Mouse (Mus musculus): ENCODE measurements around the gene Ranbp10. TPM values are rescaled to one million over a fixed set of nuclear protein-coding genes. Genes with fewer than 3 reads are reported as not detected.

The Ranbp10 gene
- 27.3 and 29.8 TPM in 2 replicates for total RNA-seq (2021)
- long read RNA-seq, experiment 1, full-length matches to known transcripts = 5 of 14 reads
- long read RNA-seq, experiment 1, partial matches to known transcripts = 4 of 14 reads
- long read RNA-seq, experiment 1, other reads (novel, unspliced or antisense) = 5 of 14 reads
- long read RNA-seq, experiment 2, full-length matches to known transcripts = 12 of 24 reads
- long read RNA-seq, experiment 2, partial matches to known transcripts = 4 of 24 reads
- long read RNA-seq, experiment 2, other reads (novel, unspliced or antisense) = 8 of 24 reads

DNA sequence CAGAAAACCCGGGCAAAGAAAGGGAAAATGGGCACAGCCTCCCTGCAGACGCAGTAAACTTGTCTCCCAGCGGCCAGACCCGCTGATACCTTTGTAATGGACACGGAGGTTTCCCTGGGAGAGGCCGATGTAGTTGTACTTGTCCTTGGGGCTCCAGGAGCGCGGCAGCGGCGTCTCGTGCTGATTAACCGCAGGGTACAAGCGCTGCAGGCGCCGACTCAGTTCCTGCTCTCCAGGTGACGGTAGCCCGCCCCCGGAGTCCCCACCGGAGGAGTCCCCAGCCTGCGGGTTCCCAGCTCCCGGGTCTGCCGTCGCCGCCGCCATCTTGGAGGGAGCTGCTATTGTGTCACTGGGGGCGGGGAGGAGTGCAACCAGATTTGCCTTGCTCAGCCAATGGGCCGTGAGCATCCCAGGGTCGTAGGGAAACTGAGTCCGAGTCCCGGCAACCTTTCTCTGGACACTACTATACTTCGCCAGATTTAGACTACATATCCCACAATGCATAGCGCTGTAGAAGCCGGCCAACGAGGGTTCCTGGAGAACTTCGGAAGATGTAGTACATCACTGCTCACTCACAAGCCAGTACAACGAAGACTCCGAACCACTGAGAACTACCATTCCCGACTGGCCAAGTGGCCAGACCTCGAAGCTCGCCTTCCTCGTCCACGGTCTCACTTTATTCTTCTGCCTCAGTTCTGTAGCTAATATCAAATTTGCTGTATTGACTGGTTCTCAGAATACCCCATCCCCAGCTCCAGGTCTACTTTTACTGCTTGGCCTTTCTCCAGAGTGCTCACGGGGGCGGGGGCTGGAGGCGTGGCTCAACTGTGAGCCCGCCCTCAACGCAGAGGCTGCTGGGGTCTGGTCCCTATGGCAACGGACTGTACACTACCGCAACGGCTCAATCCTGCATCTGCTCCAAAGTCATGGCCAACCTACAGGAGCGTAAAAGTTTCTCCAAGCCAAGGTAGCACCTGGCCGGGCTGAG is at the start of gene Ranbp10, which contains the start of gene Tsnaxip1:
Gene Ranbp10, minus strand, starts transcription at position 490 of the 988 bp plus-strand sequence.
Gene Tsnaxip1, plus strand, starts transcription at position 871 of the 988 bp plus-strand sequence.
- peak; percentile 97 for DNase-seq

DNA sequence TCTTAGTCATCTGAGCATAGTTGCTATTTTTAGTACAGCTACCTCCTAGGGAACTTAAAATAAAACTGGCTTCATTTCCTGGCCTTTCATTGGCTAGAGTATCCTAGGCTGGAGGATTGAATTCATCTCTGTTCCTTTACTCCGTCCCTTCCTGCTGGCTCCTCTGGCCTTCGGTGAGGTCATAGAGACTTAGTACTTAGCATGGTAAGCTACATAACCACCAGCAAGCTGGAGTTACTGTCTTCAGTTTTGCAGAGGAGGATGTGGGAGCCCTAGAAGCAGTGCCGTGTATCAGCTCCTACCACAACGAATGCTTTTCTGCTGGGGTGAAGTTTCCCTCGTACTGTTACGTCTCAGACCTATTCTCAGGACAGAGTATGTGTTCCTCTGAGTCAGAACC is 47.2 kb upstream of the Ranbp10 start:
- no peak for DNase-seq

DNA sequence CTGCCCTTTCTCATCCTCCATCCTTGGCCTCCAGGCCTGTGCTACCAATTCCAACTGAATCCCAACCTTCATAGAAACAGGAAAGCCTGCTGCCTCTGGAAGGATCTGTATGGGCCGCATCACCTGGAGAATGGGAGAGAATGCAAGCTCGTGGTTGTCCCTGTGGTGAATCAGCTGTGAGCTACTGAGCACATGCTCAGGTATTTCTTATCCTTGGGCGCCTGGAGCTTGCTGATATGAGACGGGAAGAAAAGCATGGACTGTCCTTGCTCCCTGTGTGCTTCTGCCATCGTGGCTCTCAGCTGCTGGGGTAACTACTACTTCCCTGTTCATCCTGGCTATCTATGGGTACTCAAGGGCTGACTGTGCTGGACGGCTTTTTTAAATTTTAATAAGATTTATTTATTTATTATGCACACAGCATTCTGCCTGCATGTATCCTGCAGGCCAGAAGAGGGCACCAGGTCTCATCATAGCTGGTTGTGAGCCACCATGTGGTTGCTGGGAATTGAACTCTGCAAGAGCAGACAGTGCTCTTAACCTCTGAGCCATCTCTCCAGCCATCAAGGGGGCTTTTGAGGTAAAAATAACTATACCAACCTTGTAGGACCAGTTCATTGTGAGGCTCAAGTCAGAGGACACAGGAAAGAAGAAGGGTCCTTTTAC is 39.3 kb upstream of the Ranbp10 start:
- DNase-seq = no peak

DNA sequence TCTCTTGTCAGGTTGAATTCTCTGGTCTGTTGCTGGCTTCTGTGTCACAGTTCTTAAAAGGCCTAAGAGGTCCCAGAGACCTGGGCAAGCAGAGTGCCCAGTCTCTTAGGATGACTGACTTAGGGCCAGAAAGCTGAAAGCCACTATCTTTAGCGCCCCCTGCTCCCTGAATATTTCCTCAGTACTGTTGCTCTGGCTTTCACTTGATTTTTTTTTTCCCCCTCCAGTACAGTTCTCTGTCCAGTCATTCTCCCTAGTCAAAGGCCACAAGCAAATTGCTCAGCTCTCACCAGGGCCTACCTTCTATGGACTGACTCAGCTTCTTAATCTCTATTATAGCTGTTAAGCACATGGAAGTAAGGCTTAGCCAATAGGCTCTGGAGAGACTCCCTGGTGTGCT is 34.8 kb upstream of the Ranbp10 start:
- peak; percentile 29 for DNase-seq

DNA sequence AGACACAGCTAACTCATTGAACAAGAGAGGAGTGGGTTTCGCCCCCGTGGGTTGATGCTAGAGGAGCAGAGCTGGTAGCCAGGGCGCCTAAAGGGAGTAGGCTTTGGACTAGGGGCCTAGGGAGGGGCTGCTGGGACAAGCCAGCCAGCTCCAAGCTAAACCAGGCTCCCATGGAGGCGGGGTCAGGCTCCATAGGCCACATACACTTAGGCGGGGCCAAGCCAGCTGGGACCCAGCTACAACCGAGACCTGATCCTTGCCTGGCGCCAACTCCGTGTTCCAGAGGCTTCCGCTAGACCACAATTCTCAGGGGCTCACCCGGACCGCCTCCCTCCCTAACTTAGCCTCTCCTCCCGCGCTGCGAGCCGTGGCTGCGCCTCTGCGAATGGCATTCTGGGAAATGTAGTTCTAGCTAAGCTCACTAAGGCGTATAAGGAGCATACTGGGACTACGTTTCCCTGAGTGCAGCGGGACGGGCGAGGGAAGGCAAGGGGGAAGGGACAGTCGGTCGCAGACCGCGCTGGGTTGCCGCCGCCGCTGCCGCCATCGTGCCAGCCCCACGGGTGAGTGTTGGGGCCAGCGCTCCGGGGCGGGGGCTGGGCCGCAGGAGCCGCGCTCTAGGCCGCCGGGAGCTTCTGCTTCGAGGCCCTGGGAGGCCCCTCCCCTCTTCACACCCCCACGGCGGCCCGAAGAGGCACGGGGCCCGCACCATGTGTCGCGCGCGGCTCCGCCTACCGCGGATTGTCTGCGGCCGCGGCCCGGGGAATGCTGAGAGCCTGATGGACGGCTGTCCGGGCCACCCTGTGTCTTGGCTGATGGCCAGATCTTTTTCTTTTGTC is 33.2 kb upstream of the Ranbp10 start, which contains the start of gene Nutf2:
Gene Nutf2, plus strand, starts transcription at position 438 of the 839 bp plus-strand sequence.
- peak; percentile 96 for DNase-seq

DNA sequence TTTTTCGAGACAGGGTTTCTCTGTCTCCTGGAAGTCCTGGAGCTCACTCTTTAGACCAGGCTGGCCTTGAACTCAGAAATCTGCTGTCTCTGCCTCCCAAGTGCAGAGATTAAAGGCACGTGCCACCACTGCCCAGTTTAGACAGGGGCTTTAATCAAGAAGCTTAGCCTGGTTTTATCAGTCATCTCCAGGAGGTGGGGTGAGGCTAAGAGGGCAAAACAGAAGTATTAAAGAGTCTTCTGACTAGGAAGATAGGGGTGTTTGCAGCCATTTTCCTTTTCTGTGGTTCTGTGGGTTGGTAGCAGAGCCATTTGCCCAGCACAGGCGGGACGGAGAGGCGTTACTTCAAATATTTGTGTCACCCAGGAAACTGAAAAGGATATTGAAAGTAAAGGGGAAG is 32.2 kb upstream of the Ranbp10 start:
- no peak for DNase-seq

DNA sequence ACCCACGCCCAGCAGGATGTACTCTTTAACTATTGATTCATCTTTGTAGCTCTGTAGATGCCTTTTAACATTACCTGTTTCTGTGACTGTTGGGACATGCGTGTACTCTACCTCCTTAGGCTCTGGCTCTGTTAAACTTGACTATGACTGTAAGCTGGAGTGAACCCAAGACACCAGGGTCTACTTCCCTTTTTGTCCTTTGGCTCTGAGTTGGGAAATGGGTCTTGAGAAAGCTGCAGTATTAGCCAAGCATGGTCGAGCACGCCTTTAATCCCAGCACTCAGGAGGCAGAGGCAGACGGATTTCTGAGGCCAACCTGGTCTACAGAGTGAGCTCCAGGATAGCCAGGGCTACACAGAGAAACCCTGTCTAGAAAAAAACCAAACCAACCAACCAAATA is 31.3 kb upstream of the Ranbp10 start:
- no peak for DNase-seq

DNA sequence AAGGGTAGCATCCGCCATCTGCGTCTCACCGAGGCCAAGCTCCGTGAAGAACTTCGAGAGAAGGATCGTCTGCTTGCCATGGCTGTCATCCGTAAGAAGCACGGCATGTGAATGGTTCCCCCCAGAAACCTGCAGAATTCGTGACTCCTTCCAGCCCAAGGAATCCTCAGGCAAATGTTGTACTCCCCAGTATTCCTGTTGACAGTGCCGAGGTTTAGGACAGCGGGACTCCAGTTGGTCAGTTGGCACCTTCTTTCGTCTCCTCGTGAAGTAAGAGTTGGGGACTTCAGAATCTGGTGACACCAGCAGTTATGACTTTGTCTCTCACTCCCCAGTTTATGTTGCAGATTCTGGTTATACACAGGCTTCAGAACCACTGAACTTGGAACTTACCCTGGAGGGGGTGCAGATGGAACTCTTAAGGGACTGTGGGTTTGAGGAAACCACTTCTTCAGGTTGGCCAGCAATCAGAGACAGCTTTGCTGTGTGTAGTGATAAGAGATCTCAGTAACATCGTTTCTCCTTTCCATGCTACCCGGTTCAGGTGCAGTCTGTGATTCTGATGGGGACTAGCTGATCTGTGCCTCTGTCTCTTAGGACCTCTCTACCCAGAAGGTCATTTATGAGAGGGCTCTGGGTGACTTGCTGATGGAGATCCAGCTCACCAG is 29.2 kb upstream of the Ranbp10 start:
- DNase-seq = no peak

DNA sequence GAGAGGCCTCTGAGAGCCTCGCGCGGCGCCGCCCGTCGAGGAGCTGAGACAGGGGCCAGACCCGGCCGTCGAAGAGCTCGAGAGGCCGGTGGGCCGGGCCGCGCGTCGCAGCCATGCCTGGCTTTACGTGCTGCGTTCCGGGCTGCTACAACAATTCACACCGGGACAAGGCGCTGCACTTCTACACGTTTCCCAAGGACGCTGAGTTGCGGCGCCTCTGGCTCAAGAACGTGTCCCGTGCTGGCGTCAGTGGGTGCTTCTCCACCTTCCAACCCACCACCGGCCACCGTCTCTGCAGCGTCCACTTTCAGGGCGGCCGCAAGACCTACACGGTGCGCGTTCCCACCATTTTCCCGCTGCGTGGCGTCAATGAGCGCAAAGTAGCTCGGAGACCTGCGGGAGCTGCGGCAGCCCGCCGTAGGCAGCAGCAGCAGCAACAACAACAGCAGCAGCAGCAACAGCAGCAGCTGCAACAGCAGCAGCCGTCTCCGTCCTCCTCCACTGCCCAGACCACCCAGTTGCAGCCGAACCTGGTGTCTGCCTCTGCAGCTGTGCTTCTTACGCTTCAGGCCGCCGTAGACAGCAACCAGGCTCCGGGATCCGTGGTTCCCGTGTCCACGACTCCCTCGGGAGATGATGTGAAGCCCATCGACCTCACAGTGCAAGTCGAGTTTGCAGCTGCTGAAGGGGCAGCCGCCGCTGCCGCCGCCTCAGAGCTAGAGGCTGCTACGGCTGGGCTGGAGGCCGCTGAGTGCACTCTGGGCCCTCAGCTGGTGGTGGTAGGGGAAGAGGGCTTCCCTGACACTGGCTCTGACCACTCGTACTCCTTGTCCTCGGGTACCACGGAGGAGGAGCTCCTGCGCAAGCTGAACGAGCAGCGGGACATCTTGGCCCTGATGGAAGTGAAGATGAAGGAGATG is 28.4 kb upstream of the Ranbp10 start:
- DNase-seq = peak; percentile 75

DNA sequence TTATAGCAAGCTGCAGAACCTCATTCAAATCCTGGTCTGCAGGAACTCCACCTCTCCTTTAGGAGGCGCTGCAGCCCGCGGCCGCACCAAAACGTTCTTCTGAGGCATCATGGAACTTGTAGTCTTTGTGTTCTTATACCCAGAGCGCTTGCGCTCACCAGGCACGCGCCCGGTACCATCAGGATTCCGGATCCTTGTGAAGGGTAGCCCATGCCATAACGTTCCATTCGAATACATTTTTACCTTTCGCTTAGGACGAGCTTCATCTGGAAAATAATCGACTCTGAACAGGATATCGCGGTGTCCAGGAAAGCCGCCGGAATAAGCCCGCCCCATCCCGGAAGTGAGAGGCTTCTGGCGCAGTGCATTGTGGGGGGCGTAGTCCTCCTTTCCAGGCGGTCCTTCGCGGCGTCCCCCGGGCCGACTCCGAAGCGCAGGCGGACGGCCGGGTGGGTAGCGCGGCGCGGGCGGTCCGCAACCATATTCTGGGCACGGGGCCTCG is 27.6 kb upstream of the Ranbp10 start, which contains the start of gene Thap11:
Gene Thap11, plus strand, starts transcription at position 418 of the 502 bp plus-strand sequence.
- peak; percentile 95 for DNase-seq

DNA sequence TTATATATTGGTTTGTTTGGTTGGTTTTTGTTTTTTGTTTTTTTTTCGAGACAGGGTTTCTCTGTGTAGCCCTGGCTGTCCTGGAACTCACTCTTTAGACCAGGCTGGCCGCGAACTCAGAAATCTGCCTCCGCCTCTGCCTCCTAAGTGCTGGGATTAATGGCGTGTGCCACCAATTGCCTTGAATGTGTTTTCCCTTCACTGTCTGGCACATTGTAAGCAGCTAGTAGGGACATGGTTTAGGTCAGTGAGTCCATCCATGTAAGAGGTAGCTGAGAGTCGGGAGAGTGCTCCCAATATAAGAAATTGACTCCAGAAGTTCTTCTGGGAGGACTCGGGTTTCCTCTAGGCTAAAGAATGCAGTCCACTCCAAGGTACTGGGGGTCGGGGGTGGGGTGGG is 27.2 kb upstream of the Ranbp10 start:
- DNase-seq = no peak

DNA sequence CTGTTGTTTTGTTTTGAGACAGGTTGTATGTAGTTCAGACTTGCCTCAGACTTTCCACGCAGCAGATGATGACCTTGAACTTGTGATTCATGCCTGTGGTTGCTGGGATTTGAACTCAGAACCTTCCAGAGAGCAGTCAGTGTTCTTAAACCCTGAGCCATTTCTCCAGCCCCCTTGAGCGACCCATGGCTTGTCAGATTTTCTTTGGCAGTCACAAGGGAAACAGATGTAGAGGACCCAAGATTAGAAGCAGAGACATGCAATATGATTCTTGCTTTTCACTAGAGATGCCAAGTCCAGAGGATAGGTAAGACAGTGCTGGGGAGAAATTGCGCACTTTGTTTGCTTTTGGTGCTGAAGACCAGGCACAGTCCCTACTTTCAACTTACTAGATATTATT is 26.0 kb upstream of the Ranbp10 start, which contains the start of gene Cenpt:
Gene Cenpt, minus strand, starts transcription at position 101 of the 400 bp plus-strand sequence.
- no peak for DNase-seq

DNA sequence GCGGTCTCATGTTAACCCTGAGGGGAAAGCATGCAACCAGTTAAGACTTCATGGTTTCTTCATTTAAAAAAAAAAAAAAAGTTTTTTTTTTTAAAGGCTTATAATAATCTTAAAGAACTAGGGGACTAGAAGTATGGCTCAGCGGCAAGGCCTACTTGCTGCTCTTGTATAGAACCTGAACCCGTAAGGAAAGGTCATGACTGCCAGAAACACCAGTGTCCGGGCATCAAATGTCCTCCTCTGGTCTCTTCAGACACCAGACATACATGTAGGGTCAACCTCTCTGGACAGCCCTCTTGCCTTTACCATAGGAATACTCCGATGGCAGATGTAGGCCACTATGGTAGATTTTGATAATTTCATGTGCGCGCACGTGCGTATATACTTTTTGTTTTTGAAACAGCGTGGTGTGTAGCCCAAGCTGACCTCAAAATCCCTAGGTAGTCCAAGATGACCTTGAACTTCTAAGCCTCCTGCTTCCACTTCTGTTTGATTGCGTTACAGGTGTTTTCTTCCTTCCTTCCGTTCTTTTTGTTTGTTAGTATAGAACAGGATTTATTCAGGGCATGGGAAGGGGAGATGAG is 25.1 kb upstream of the Ranbp10 start:
- no peak for DNase-seq

DNA sequence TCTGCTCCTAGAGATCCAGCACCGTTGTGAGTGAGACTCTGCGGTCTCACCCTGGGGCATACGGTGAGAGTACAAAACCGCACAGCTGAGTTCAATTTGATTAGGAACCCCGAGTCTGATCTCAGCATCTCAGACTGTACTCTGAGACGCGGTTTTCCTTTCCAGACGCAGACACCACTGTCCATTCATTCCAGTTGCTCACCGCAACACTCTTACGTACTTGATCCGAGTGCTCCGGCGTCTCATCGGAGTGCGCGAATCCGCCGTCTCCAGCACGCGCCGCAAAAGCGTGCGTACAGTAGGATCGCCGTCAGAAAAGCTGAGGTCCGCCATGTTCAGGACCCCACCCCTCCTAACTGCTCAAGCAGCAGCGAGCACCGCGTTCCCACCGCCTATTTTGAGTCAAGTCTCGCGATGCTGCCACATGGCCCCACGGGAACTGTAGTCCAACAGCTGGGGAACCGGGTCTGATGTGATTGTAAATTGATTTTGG is 24.5 kb upstream of the Ranbp10 start:
- peak; percentile 93 for DNase-seq

DNA sequence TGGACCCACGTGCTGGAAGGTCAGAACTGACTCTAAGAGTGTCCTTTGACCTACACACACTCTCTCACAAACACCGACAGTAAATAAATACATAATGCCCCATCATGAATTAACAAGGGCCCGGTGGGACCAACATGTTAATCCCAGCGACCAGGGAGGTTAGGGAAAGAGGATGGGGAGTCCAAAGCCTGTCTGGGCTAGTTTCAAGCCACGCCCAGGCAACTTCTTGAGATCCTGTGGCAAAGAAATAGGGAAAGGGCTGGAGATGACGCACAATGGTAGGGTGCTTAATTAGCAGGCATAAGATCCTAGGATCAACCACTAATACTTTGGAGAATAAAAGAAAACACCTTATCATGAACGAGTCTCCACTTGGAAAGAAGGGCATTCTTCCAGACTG is 23.5 kb upstream of the Ranbp10 start:
- no peak for DNase-seq

DNA sequence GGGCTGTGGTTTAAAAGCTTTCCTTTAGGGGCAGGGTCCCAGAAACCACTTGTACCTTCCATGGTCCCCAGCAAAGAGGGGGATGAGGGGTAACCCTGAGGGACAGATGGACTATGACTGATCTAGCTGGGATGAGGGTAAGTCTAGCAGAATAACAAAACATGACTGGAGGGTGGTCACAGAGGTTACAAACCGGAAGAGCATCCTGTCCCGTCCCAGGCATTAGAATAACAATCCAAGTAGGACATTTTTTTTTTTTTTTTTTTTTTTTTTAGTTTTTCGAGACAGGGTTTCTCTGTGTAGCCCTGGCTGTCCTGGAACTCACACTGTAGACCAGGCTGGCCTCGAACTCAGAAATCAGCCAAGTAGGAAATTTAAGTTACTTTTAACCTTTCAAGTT is 22.9 kb upstream of the Ranbp10 start:
- no peak for DNase-seq

DNA sequence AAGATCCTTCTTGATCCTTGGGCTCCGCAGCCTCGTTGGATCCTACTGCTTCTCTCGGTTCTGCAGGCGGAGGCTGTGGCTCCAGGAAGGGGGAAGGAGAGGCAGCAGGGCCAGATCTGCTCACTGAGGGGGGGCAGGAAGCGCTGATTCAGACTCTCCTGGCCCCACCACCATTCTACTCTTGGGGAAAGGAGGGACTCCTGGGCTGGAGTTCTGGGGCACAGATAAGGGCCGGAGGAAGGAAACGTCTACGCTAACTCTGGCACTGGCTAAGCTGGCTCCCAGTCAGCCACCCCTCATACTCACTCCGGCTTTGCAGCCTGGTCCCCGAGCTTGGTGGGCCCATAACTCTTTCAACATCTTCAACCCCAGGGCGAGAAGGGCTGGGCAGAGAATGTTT is 19.5 kb upstream of the Ranbp10 start:
- no peak for DNase-seq

DNA sequence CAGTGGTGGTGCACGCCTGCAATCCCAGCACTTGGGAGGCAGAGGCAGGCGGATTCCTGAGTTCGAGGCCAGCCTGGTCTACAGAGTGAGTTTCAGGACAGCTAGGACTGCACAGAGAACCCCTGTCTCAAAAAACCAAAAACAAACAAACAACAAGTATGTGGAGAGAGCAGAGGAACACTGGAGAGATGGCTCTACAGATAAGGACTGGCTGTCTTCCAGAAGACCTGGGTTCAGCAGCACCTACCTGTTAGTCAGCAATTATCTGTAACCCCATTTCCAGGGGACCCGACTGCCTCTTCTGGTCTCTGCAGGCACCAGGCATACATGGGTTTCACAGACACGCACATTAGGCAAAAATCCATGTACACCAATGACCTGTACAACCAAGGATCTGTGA is 12.1 kb upstream of the Ranbp10 start:
- no peak for DNase-seq

DNA sequence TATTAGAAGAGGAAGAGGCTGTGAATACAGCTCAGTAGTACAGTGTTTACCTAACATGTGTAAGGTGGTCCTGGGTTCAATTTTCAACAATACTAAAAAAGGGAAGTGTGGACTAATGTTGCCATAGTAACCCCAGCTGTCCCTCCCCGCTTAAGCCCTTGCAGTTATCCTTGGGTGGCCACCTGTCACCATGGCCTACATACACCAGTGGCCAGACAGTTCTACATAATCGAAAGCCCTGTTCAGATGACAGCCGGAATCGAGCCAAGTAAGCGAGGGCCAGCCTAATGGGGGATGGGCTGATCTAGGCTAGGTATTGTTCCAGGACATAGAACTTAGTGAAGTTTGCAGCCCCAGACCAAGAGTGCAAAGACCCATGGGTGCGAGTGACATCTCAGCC is 9.8 kb upstream of the Ranbp10 start:
- DNase-seq = no peak

Data from adrenal gland, postnatal 14 days (tissue).